Mouse (Mus musculus): ENCODE measurements around the gene Fetub.

- no peak for TF ChIP-seq CTCF (IDR thresholded peaks at IDR 0.05; ENCODE audit: insufficient read depth, low read depth, low read length)
- no peak for TF ChIP-seq POLR2A (IDR thresholded peaks at IDR 0.05; ENCODE audit: insufficient read depth, low read depth, low read length)
Observed at GRCm38 (mm10) chr16:22931431-22932200, 13.5 kb downstream of the Fetub start.
